Comparison of ENCODE assay signal across 8 mouse cellular contexts in the genomic region with DNA sequence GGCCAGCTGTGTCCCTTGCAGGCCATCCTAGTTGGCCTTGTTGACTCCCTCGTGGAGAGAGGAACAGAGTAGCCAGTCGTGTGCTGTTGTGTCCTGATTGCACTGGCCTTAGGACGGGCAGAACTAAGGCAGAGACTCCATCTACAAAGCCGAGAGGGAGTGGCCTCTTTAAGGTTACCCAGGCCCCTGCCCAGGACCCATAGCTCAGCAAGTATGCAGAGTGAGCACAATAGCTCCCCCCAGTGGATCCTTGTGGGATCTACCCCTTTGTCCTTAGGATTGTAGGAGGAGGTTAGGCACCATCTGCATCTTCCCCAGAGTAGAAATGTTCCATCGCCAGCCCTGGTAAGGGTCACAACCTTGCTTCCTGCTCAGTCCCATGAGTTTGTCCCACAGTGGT. TPM values are rescaled to one million over a fixed set of nuclear protein-coding genes. Genes with fewer than 3 reads are reported as not detected.
DNase-seq lines count a peak whose midpoint lies in the region; ATAC-seq lines count a peak whose summit lies in the region.

No protein-coding gene starts in this region.

- H3K27me3 ChIP-seq in neural tube, embryonic 15.5 days (replicated peaks), result no peaks in the 10 kb centered on the region

- H3K4me2 ChIP-seq in neural tube, embryonic 15.5 days, result no peak overlapping the region

- no peak overlapping the region for H3K27ac ChIP-seq in neural tube, embryonic 15.5 days (replicated peaks)

- H3K4me3 ChIP-seq in neural tube, embryonic 15.5 days (replicated peaks), result no peak overlapping the region

- intact Hi-C loops in heart, postnatal 36 days (cut with DNase I), result loop anchor here (5.0 kb wide), 1 partner anchor 354 kb away; no protein-coding TSS in a partner anchor
- intact Hi-C loops in left cerebral cortex, postnatal 25 days (cut with DNase I), result loop anchor here (10.0 kb wide), 1 partner anchor 242 kb away; the partner anchor contains the start of genes Anapc16 and Ascc1

- H3K4me1 ChIP-seq in neural tube, embryonic 15.5 days, result 0 out of 2 replicates have a peak, but pooled peaks cover 2% of the 10 kb centered on the region

- H3K9ac ChIP-seq in neural tube, embryonic 15.5 days (replicated peaks), result no peak overlapping the region

- H3K9me3 ChIP-seq in neural tube, embryonic 15.5 days (replicated peaks), result no peaks in the 10 kb centered on the region

- H3K36me3 ChIP-seq in neural tube, embryonic 15.5 days, result no peaks in the 10 kb centered on the region

- peak; percentile 64 for DNase-seq in neural tube, embryonic 10.5 days (ENCODE audit: extremely low spot score, low spot score)
- DNase-seq in ZHBTc4 (ENCODE audit: low read depth, low spot score), result peak; percentile 95
- peak; percentile 47 to 59 for DNase-seq in heart, postnatal 36 days
- peak; percentile 30 to 54 for DNase-seq in left cerebral cortex, postnatal 25 days (ENCODE audit: low spot score in 2 of 2)
- DNase-seq in monocyte, adult 2 months (ENCODE audit: low read depth in 1 of 2, low spot score in 2 of 2), result peak; percentile 39 to 70
- peak; percentile 52 to 78 for DNase-seq in thymus, postnatal 10 days (ENCODE audit: low spot score in 2 of 2)

- WGBS in neural tube, embryonic 15.5 days, result 32% methylated on average over 5 of the region's 5 CpGs

- ATAC-seq in neural tube, embryonic 15.5 days (ENCODE audit: low FRiP score), result no peak
- peak; percentile 71 for ATAC-seq in common myeloid progenitor, adult 5-6 weeks (replicated peaks; ENCODE audit: low read depth, poor library complexity, severe bottlenecking)

RNA-seq across cellular contexts. Expression of gene Chst3, which starts 27.5 kb away (rescaled TPM):
- 1.9 and 2.0 TPM in 2 replicates for polyA plus RNA-seq in neural tube, embryonic 15.5 days (2015; fragmentation: Nextera tagmentation; extraction: Ambion mirVana)
- 0.10 TPM in 1 of 2 replicates, not detected in the other for total RNA-seq in common myeloid progenitor, adult 5-6 weeks (2017)
- 1 to 10 TPM; 1.0 to 1.1 TPM for total RNA-seq in heart, postnatal 36 days (2021)
- 1 to 10 TPM; 1.6 to 1.8 TPM for total RNA-seq in left cerebral cortex, postnatal 25 days (2021)

RNA-seq across cellular contexts. Expression of gene Psap, which starts 30.9 kb away (rescaled TPM):
- 217 and 220 TPM in 2 replicates for polyA plus RNA-seq in neural tube, embryonic 15.5 days (2015; fragmentation: Nextera tagmentation; extraction: Ambion mirVana)
- 149 and 150 TPM in 2 replicates for total RNA-seq in common myeloid progenitor, adult 5-6 weeks (2017)
- 1,000 to 10,000 TPM; 1,163 to 1,211 TPM for total RNA-seq in heart, postnatal 36 days (2021)
- 1,000 to 10,000 TPM; 1,491 to 1,558 TPM for total RNA-seq in left cerebral cortex, postnatal 25 days (2021)

Comparison
In these comparisons a context has a peak if more than half of its experiments do, and no peak if none do; other contexts are left out.
1. DNase-seq: peak in every context shown above with its lines; median percentile 95 in ZHBTc4; 65 in thymus, postnatal 10 days; 64 in neural tube, embryonic 10.5 days; 54 in monocyte, adult 2 months; 53 in heart, postnatal 36 days; 42 in left cerebral cortex, postnatal 25 days.